Mouse (Mus musculus): ENCODE measurements around the gene St6galnac4. TPM values are rescaled to one million over a fixed set of nuclear protein-coding genes. Genes with fewer than 3 reads are reported as not detected.

St6galnac4 gene
- polyA plus RNA-seq, 1 experiment from 2014 or later = 29.9 TPM

DNA sequence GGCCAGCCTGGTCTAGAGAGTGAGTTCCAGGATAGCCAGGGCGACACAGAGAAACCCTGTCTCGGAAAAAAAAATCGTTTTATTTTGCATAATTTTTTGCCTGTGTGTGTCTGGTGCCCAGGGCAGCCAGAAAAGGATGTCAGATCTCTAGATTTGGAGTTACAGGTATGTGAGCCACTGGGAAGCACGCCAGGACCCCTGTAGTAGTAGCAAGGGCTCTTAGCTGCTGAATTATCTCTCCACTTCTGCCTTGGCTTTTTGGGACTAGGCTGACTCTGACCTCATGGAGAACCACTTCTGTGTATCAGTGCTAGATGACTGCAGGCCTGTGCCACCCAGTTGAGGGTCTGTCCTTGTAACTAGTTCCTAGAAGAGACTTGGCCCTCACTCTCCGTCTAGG lies 54.9 kb downstream of the St6galnac4 start:
- no peak overlapping the region for H3K27ac ChIP-seq
- no peak for ATAC-seq (ENCODE audit: insufficient number of reproducible peaks, insufficient read depth, low FRiP score, low TSS enrichment, low read depth)
- H3K36me3 ChIP-seq = no peaks in the 10 kb centered on the region
- peaks cover 28% of the 10 kb centered on the region for H3K4me1 ChIP-seq (replicated peaks)
- 85% methylated on average over 5 of the region's 5 CpGs for WGBS
- no peak overlapping the region for H3K4me3 ChIP-seq (replicated peaks)
- H3K9me3 ChIP-seq = no peaks in the 10 kb centered on the region
- H3K9ac ChIP-seq (replicated peaks) = no peak overlapping the region
- H3K4me2 ChIP-seq = no peak overlapping the region
- no peaks in the 10 kb centered on the region for H3K27me3 ChIP-seq

DNA sequence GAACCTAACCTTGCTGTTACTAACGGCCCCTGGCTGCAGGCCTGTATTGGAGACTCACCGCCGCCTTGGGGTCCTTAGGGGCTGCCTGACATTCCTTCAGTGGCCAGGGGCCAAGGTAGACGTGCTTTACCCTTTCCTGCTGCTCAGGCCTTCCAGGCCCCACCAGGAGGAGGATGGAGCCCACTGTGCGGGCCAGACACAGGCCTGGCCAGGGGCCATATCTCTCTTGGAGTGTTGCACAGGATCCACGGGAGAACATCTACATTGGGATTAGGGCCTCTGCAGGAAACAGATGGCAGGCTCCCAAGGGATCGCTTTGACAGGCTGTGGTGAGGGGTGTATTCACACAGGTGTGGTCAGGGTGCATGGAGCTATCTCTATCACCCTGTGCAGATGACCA lies 55.9 kb downstream of the St6galnac4 start:
- Histone ChIP-seq H3K9me3 (no peaks in the 10 kb centered on the region), H3K27ac (peak overlapping the region; percentile 9; the same call in 1 of the 2 replicates), H3K27me3 (no peaks in the 10 kb centered on the region), H3K9ac (replicated peaks) (no peak overlapping the region), H3K4me1 (replicated peaks) (peaks cover 22% of the 10 kb centered on the region), H3K4me2 (no peak overlapping the region), H3K36me3 (no peaks in the 10 kb centered on the region), H3K4me3 (replicated peaks) (no peak overlapping the region)
- no peak for ATAC-seq (ENCODE audit: insufficient number of reproducible peaks, insufficient read depth, low FRiP score, low TSS enrichment, low read depth)
- WGBS = 63% methylated on average over 7 of the region's 7 CpGs

DNA sequence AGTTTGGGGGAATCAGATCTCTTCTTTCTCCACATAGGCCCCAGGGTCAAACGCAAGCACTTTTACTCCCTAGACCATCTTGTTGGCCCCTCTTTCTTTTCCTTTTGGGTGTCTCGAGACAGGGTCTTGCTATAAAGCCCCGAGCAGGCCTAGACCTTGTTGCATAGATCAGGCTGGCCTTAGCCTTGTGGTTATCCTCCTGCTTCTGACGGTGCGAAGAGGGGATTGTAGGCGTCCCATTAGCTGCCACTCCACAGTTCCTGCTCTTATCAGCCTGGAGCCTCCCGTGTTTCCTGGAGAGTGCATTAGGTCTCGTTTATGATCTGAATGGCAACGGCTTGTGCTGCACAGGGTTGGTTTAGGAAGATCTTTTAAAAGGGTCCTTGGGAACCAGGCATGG lies 57.2 kb downstream of the St6galnac4 start:
- no peak overlapping the region for H3K27ac ChIP-seq
- H3K9me3 ChIP-seq = no peaks in the 10 kb centered on the region
- no peaks in the 10 kb centered on the region for H3K27me3 ChIP-seq
- H3K4me2 ChIP-seq = no peak overlapping the region
- no peak overlapping the region for H3K9ac ChIP-seq (replicated peaks)
- no peak for ATAC-seq (ENCODE audit: insufficient number of reproducible peaks, insufficient read depth, low FRiP score, low TSS enrichment, low read depth)
- WGBS = 66% methylated on average over 9 of the region's 9 CpGs
- H3K4me1 ChIP-seq (replicated peaks) = peaks cover 18% of the 10 kb centered on the region
- H3K36me3 ChIP-seq = no peaks in the 10 kb centered on the region
- no peak overlapping the region for H3K4me3 ChIP-seq (replicated peaks)

DNA sequence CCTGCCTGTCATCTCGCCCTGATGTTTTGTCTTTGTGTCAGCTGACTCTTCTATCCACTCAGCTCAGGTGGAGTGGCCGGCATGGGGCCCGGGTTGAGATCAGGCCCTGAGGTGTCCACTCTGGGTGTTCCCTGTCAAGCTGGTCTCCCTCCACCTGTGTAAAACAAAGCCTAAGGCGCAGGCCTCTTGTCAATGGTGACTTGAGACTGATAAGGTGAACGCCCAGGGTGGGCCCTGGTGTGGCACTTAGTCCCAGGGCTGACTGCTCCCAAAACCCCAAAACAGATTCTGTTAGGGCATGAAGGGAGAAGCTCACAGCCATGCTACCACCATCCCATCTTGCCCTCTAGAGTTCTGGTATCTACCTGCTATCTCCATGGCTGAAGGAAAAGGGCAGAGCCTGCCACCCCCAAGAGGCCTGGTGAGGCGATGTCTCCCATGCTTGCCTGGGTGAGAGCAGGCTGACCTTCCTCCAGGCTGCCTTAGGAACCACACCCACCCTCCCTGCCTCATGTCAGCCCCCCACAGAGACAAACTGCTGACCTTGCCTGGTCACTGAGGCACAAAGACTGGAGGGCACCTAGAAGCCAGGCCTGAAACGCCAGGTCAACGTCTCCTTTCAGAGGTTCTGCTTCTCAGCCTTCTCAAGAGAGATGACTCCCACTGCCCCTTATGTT lies 58.0 kb downstream of the St6galnac4 start:
- no peak overlapping the region for H3K9ac ChIP-seq (replicated peaks)
- H3K27me3 ChIP-seq = no peaks in the 10 kb centered on the region
- 87% methylated on average over 8 of the region's 8 CpGs for WGBS
- H3K4me3 ChIP-seq (replicated peaks) = no peak overlapping the region
- peaks cover 18% of the 10 kb centered on the region for H3K4me1 ChIP-seq (replicated peaks)
- H3K27ac ChIP-seq = no peak overlapping the region
- ATAC-seq (ENCODE audit: insufficient number of reproducible peaks, insufficient read depth, low FRiP score, low TSS enrichment, low read depth) = no peak
- H3K36me3 ChIP-seq = no peaks in the 10 kb centered on the region
- no peak overlapping the region for H3K4me2 ChIP-seq
- H3K9me3 ChIP-seq = no peaks in the 10 kb centered on the region

DNA sequence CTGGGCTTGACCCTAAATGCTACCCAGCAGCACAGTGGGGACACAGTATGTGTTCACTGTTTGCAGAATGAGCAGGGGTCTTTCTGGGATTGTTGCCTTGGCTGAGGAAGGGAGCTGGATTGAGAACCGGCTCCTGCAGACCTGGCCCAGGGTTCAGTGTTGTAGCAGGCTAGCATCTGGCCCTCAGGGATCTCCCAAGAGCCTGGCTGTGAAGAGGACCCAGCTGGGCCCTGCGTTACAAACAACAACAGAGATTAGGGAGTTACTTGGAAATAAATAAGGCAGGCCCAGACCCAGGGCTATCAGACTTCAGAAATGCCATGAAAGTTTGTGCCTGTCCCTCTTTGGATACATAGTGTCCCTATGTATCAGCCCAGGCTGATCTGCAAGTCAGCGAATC lies 58.8 kb downstream of the St6galnac4 start:
- 65% methylated on average over 3 of the region's 3 CpGs for WGBS
- Histone ChIP-seq H3K4me3 (replicated peaks) (no peak overlapping the region), H3K4me2 (no peak overlapping the region), H3K27ac (peak overlapping the region; percentile 14; the same call in 1 of the 2 replicates), H3K36me3 (no peaks in the 10 kb centered on the region), H3K4me1 (replicated peaks) (peaks cover 18% of the 10 kb centered on the region), H3K9me3 (no peaks in the 10 kb centered on the region), H3K27me3 (no peaks in the 10 kb centered on the region), H3K9ac (replicated peaks) (no peak overlapping the region)
- ATAC-seq (ENCODE audit: insufficient number of reproducible peaks, insufficient read depth, low FRiP score, low TSS enrichment, low read depth) = no peak

DNA sequence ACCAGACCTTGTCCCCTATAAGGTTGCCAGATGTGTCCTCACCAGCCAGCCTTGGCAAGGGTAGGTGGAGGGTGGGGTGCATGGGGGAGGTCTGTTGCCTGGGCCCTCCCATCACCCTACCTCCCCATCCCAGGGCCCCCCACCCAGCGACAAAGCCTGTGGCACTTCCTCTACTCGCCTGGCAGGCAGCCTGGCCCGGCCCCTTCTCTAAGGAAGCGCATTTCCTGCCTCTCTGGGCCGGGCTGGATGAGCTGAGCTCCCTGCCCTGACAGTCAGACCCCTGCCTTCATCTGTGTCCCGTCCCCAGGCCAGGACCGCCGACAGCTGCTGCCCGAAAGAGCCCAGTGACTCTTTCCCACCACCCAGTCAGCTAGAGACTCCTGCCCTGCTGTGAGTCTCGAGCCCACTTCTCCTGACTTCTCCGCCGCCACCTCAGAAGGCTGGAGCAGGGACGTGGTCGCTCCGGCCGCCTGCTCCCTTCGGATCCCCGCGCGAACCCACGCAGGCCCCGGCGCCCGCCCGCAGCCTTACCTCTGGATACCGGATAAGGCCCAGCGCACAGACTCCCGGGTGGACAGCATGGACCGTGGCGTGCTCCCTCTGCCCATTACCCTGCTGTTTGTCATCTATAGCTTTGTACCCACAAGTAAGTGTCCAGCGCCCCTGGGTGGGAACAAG lies 59.6 kb downstream of the St6galnac4 start, which contains the start of gene Eng:
TSS of gene Eng (plus strand) at position 217 of the 678 bp plus-strand sequence.
- H3K4me1 ChIP-seq (replicated peaks) = peaks cover 18% of the 10 kb centered on the region
- H3K4me3 ChIP-seq (replicated peaks) = peak within 1 kb of the TSS; percentile 22
- WGBS = 59% methylated on average over 31 of the region's 31 CpGs
- 0 out of 2 replicates have a peak, but pooled peaks have one; percentile 26 for ATAC-seq (ENCODE audit: insufficient number of reproducible peaks, insufficient read depth, low FRiP score, low TSS enrichment, low read depth)
- peak within 1 kb of the TSS; percentile 42 for H3K27ac ChIP-seq
- H3K36me3 ChIP-seq = no peaks in the 10 kb centered on the region
- no peaks in the 10 kb centered on the region for H3K9me3 ChIP-seq
- no peak within 1 kb of the TSS; the same call in 1 of the 2 replicates for H3K9ac ChIP-seq (replicated peaks)
- H3K4me2 ChIP-seq = peak within 1 kb of the TSS; percentile 33
- no peaks in the 10 kb centered on the region for H3K27me3 ChIP-seq

DNA sequence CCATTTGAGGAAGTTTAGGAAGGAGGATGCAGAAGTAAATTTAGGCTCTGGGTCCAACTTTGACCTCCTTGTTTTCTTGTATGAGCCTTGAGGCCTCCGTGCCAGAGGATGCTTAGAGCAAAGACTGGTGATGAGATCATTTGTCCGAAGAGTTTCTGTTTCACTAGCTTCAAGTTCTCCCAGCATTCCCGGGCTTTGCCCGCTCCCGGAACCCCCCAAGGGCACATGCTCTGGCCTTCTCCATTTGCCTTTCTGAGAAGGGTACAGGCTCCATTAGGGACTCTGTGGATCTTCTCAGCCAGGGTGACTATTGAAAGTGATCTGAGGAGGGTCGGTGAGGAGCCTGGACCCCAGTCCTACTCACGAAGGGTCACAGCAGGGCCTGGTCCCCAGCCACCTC lies 60.5 kb downstream of the St6galnac4 start:
- H3K4me2 ChIP-seq = no peak overlapping the region
- no peaks in the 10 kb centered on the region for H3K27me3 ChIP-seq
- WGBS = 94% methylated on average over 7 of the region's 7 CpGs
- H3K4me1 ChIP-seq (replicated peaks) = peaks cover 18% of the 10 kb centered on the region
- H3K9ac ChIP-seq (replicated peaks) = no peak overlapping the region
- H3K27ac ChIP-seq = no peak overlapping the region
- no peaks in the 10 kb centered on the region for H3K9me3 ChIP-seq
- H3K36me3 ChIP-seq = no peaks in the 10 kb centered on the region
- ATAC-seq (ENCODE audit: insufficient number of reproducible peaks, insufficient read depth, low FRiP score, low TSS enrichment, low read depth) = no peak
- H3K4me3 ChIP-seq (replicated peaks) = peak overlapping the region; percentile 22

Other genes with a start within 250 kb of the St6galnac4 start
- gene Ciz1, start 234.8 kb upstream of the St6galnac4 start, polyA plus RNA-seq (2016; fragmentation: Nextera tagmentation; extraction: Ambion mirVana) = 55.4 and 62.1 TPM in 2 replicates
- 38.8 and 46.8 TPM in 2 replicates for gene Dnm1, start 233.8 kb upstream of the St6galnac4 start, polyA plus RNA-seq (2016; fragmentation: Nextera tagmentation; extraction: Ambion mirVana)
- 44.3 and 45.8 TPM in 2 replicates for gene 1110008P14Rik, start 205.2 kb upstream of the St6galnac4 start, polyA plus RNA-seq (2016; fragmentation: Nextera tagmentation; extraction: Ambion mirVana)
- 0.95 TPM in 1 of 2 replicates, not detected in the other for gene Lcn2, start 198.8 kb upstream of the St6galnac4 start, polyA plus RNA-seq (2016; fragmentation: Nextera tagmentation; extraction: Ambion mirVana)
- 32.2 and 36.7 TPM in 2 replicates for gene Ptges2, start 191.2 kb upstream of the St6galnac4 start, polyA plus RNA-seq (2016; fragmentation: Nextera tagmentation; extraction: Ambion mirVana)
- gene Naif1, start 136.6 kb upstream of the St6galnac4 start, polyA plus RNA-seq (2016; fragmentation: Nextera tagmentation; extraction: Ambion mirVana) = 5.1 and 5.6 TPM in 2 replicates
- gene Slc25a25, start 135.7 kb upstream of the St6galnac4 start, polyA plus RNA-seq (2016; fragmentation: Nextera tagmentation; extraction: Ambion mirVana) = 26.0 and 28.3 TPM in 2 replicates
- gene Fam102a, start 51.8 kb upstream of the St6galnac4 start, polyA plus RNA-seq (2016; fragmentation: Nextera tagmentation; extraction: Ambion mirVana) = 12.3 and 16.0 TPM in 2 replicates
- gene Dpm2, start 16.2 kb upstream of the St6galnac4 start, polyA plus RNA-seq (2016; fragmentation: Nextera tagmentation; extraction: Ambion mirVana) = 99.3 and 99.7 TPM in 2 replicates
- 3.9 and 5.4 TPM in 2 replicates for gene Pip5kl1, start 12.3 kb upstream of the St6galnac4 start, polyA plus RNA-seq (2016; fragmentation: Nextera tagmentation; extraction: Ambion mirVana)
- gene 9430097D07Rik, start 11.4 kb upstream of the St6galnac4 start, polyA plus RNA-seq (2016; fragmentation: Nextera tagmentation; extraction: Ambion mirVana) = 0.55 TPM in 1 of 2 replicates, not detected in the other
- gene St6galnac6, start 12.6 kb downstream of the St6galnac4 start, polyA plus RNA-seq (2016; fragmentation: Nextera tagmentation; extraction: Ambion mirVana) = 23.4 and 23.7 TPM in 2 replicates
- 34.3 and 34.4 TPM in 2 replicates for gene Ak1, start 34.7 kb downstream of the St6galnac4 start, polyA plus RNA-seq (2016; fragmentation: Nextera tagmentation; extraction: Ambion mirVana)
- 24.7 and 25.7 TPM in 2 replicates for gene Eng, start 59.5 kb downstream of the St6galnac4 start, polyA plus RNA-seq (2016; fragmentation: Nextera tagmentation; extraction: Ambion mirVana)
- 31.0 and 32.9 TPM in 2 replicates for gene Fpgs, start 117.0 kb downstream of the St6galnac4 start, polyA plus RNA-seq (2016; fragmentation: Nextera tagmentation; extraction: Ambion mirVana)
- 129 and 136 TPM in 2 replicates for gene Cdk9, start 126.0 kb downstream of the St6galnac4 start, polyA plus RNA-seq (2016; fragmentation: Nextera tagmentation; extraction: Ambion mirVana)
- gene Sh2d3c, start 134.0 kb downstream of the St6galnac4 start, polyA plus RNA-seq (2016; fragmentation: Nextera tagmentation; extraction: Ambion mirVana) = 17.0 and 17.1 TPM in 2 replicates
- not detected in 2 replicates for gene 6330409D20Rik, start 153.9 kb downstream of the St6galnac4 start, polyA plus RNA-seq (2016; fragmentation: Nextera tagmentation; extraction: Ambion mirVana)
- gene Tor2a, start 170.1 kb downstream of the St6galnac4 start, polyA plus RNA-seq (2016; fragmentation: Nextera tagmentation; extraction: Ambion mirVana) = 58.8 and 62.7 TPM in 2 replicates
- gene Ttc16, start 188.5 kb downstream of the St6galnac4 start, polyA plus RNA-seq (2016; fragmentation: Nextera tagmentation; extraction: Ambion mirVana) = 0.28 and 0.35 TPM in 2 replicates
- gene Ptrh1, start 188.7 kb downstream of the St6galnac4 start, polyA plus RNA-seq (2016; fragmentation: Nextera tagmentation; extraction: Ambion mirVana) = 3.8 and 4.2 TPM in 2 replicates
- gene Cfap157, start 197.3 kb downstream of the St6galnac4 start, polyA plus RNA-seq (2016; fragmentation: Nextera tagmentation; extraction: Ambion mirVana) = 0.35 and 1.2 TPM in 2 replicates